Mouse (Mus musculus) B cell, adult 67 days (primary cell): ENCODE data around the gene Cisd2. TPM values are rescaled to one million over a fixed set of nuclear protein-coding genes. Genes with fewer than 3 reads are reported as not detected.

Experiments
- total RNA-seq, 2 experiments: library from RNA; stranded (reverse); gene quantifications; 4 replicates each; pipeline ENCODE4 v1.2.4; 2023

Cisd2 gene
- 10 to 100 TPM; 60.2 to 62.5 TPM for total RNA-seq

GRCm38 (mm10) chr3:135423608-135424212 lies at the start of gene Cisd2:
TSS of gene Cisd2 (minus strand) at chr3:135423925.

GRCm38 (mm10) chr3:135437758-135438495 lies 14.2 kb upstream of the Cisd2 start, which contains the start of gene Ube2d3:
TSS of gene Ube2d3 (plus strand) at chr3:135438149.

Other genes starting within 250 kb of the Cisd2 start
- gene Cenpe, start 211.4 kb downstream of the Cisd2 start, total RNA-seq: 1 to 10 TPM; 1.0 to 1.3 TPM
- not detected for gene Bdh2, start 142.7 kb downstream of the Cisd2 start, total RNA-seq
- not detected for gene Slc9b2, start 116.2 kb downstream of the Cisd2 start, total RNA-seq
- not detected for gene Slc9b1, start 75.9 kb downstream of the Cisd2 start, total RNA-seq
- 100 to 1,000 TPM; 471 to 522 TPM for gene Ube2d3, start 14.2 kb upstream of the Cisd2 start, total RNA-seq
- 10 to 100 TPM; 26.7 to 32.7 TPM for gene Manba, start 61.7 kb upstream of the Cisd2 start, total RNA-seq